Mouse (Mus musculus): Measurements from ENCODE around the gene Noxa1. TPM values are rescaled to one million over a fixed set of nuclear protein-coding genes. Genes with fewer than 3 reads are reported as not detected.

Gene Noxa1
- polyA plus RNA-seq, 1 experiment from 2014 or later = 1.7 TPM

GRCm38 (mm10) chr2:25080076-25080475, 14.9 kb downstream of the Noxa1 start, which contains the start of gene Entpd8:
Gene Entpd8 (plus strand): TSS chr2:25080304.
- Histone ChIP-seq H3K36me3 (ENCODE audit: control insufficient read depth, insufficient read depth, low read length) (no peaks in the 10 kb centered on the region), H3K9ac (ENCODE audit: low read length) (no peak within 1 kb of the TSS), H3K4me2 (ENCODE audit: low read depth, low read length) (no peak within 1 kb of the TSS), H3K4me1 (replicated peaks; ENCODE audit: control insufficient read depth, insufficient read depth, low read length) (no peaks in the 10 kb centered on the region), H3K4me3 (ENCODE audit: low read length) (no peak within 1 kb of the TSS), H3K27ac (ENCODE audit: low read length) (no peak within 1 kb of the TSS), H3K9me3 (ENCODE audit: control insufficient read depth, low read length) (no peaks in the 10 kb centered on the region), H3K27me3 (ENCODE audit: control insufficient read depth, insufficient read depth, low read depth, low read length) (no peaks in the 10 kb centered on the region)
- ATAC-seq (ENCODE audit: low read depth) = no peak
- WGBS = 52% methylated on average over 5 of the region's 5 CpGs

GRCm38 (mm10) chr2:25078967-25079366, 16.0 kb downstream of the Noxa1 start:
- Histone ChIP-seq H3K9me3 (ENCODE audit: control insufficient read depth, low read length) (no peaks in the 10 kb centered on the region), H3K4me1 (replicated peaks; ENCODE audit: control insufficient read depth, insufficient read depth, low read length) (no peaks in the 10 kb centered on the region), H3K36me3 (ENCODE audit: control insufficient read depth, insufficient read depth, low read length) (no peaks in the 10 kb centered on the region), H3K4me3 (ENCODE audit: low read length) (no peak overlapping the region), H3K9ac (ENCODE audit: low read length) (no peak overlapping the region), H3K27ac (ENCODE audit: low read length) (no peak overlapping the region), H3K27me3 (ENCODE audit: control insufficient read depth, insufficient read depth, low read depth, low read length) (no peaks in the 10 kb centered on the region), H3K4me2 (ENCODE audit: low read depth, low read length) (no peak overlapping the region)
- no peak for ATAC-seq (ENCODE audit: low read depth)
- 54% methylated on average over 1 of the region's 1 CpGs for WGBS

- no peaks in the 10 kb centered on the region for H3K9me3 ChIP-seq (ENCODE audit: control insufficient read depth, low read length)
- H3K27ac ChIP-seq (ENCODE audit: low read length) = no peak overlapping the region
- no peaks in the 10 kb centered on the region for H3K27me3 ChIP-seq (ENCODE audit: control insufficient read depth, insufficient read depth, low read depth, low read length)
- no peaks in the 10 kb centered on the region for H3K36me3 ChIP-seq (ENCODE audit: control insufficient read depth, insufficient read depth, low read length)
- no peak overlapping the region for H3K4me3 ChIP-seq (ENCODE audit: low read length)
- no peak overlapping the region for H3K4me2 ChIP-seq (ENCODE audit: low read depth, low read length)
- no peaks in the 10 kb centered on the region for H3K4me1 ChIP-seq (replicated peaks; ENCODE audit: control insufficient read depth, insufficient read depth, low read length)
- WGBS = 69% methylated on average over 4 of the region's 4 CpGs
- no peak overlapping the region for H3K9ac ChIP-seq (ENCODE audit: low read length)
- no peak for ATAC-seq (ENCODE audit: low read depth)
These were observed 19.4 kb downstream of the Noxa1 start for GRCm38 (mm10) chr2:25075506-25075905.

- no peak overlapping the region for H3K4me3 ChIP-seq (ENCODE audit: low read length)
- no peak overlapping the region for H3K9ac ChIP-seq (ENCODE audit: low read length)
- no peak overlapping the region for H3K4me2 ChIP-seq (ENCODE audit: low read depth, low read length)
- H3K36me3 ChIP-seq (ENCODE audit: control insufficient read depth, insufficient read depth, low read length) = no peaks in the 10 kb centered on the region
- no peak overlapping the region for H3K27ac ChIP-seq (ENCODE audit: low read length)
- 88% methylated on average over 4 of the region's 4 CpGs for WGBS
- no peaks in the 10 kb centered on the region for H3K27me3 ChIP-seq (ENCODE audit: control insufficient read depth, insufficient read depth, low read depth, low read length)
- ATAC-seq (ENCODE audit: low read depth) = no peak
- no peaks in the 10 kb centered on the region for H3K9me3 ChIP-seq (ENCODE audit: control insufficient read depth, low read length)
- no peaks in the 10 kb centered on the region for H3K4me1 ChIP-seq (replicated peaks; ENCODE audit: control insufficient read depth, insufficient read depth, low read length)
These were observed 22.6 kb downstream of the Noxa1 start for GRCm38 (mm10) chr2:25072398-25072797.

DNA sequence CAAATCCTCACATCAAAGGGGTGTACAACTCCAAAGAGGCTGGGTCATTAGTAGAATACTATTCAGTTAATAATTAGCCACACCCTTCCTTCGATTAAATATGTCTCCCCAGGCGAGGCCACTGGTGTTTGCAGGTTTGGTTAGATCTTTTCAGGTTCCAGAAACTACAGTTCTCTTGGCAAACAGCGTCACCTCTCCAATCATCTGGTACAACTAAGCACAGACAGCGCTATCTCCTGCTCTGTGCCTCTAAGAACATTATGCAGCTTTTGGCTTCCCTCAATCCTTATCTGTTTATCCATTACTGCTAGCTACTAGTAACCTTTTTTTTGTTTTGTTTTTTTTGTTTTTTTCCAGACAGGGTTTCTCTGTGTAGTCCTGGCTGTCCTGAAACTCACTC, 25.4 kb downstream of the Noxa1 start:
- H3K4me1 ChIP-seq (replicated peaks; ENCODE audit: control insufficient read depth, insufficient read depth, low read length) = no peaks in the 10 kb centered on the region
- H3K36me3 ChIP-seq (ENCODE audit: control insufficient read depth, insufficient read depth, low read length) = no peaks in the 10 kb centered on the region
- no peak overlapping the region for H3K4me3 ChIP-seq (ENCODE audit: low read length)
- no peak overlapping the region for H3K9ac ChIP-seq (ENCODE audit: low read length)
- H3K4me2 ChIP-seq (ENCODE audit: low read depth, low read length) = no peak overlapping the region
- H3K9me3 ChIP-seq (ENCODE audit: control insufficient read depth, low read length) = no peaks in the 10 kb centered on the region
- no peak overlapping the region for H3K27ac ChIP-seq (ENCODE audit: low read length)
- WGBS = 60% methylated on average over 4 of the region's 4 CpGs
- H3K27me3 ChIP-seq (ENCODE audit: control insufficient read depth, insufficient read depth, low read depth, low read length) = no peaks in the 10 kb centered on the region
- ATAC-seq (ENCODE audit: low read depth) = no peak

GRCm38 (mm10) chr2:25066552-25066951, 28.4 kb downstream of the Noxa1 start:
- Histone ChIP-seq H3K9me3 (ENCODE audit: control insufficient read depth, low read length) (no peaks in the 10 kb centered on the region), H3K4me3 (ENCODE audit: low read length) (no peak overlapping the region), H3K36me3 (ENCODE audit: control insufficient read depth, insufficient read depth, low read length) (no peaks in the 10 kb centered on the region), H3K27ac (ENCODE audit: low read length) (no peak overlapping the region), H3K4me2 (ENCODE audit: low read depth, low read length) (no peak overlapping the region), H3K27me3 (ENCODE audit: control insufficient read depth, insufficient read depth, low read depth, low read length) (no peaks in the 10 kb centered on the region), H3K4me1 (replicated peaks; ENCODE audit: control insufficient read depth, insufficient read depth, low read length) (no peaks in the 10 kb centered on the region), H3K9ac (ENCODE audit: low read length) (no peak overlapping the region)
- whole genome bisulfite sequencing = 83% methylated on average over 4 of the region's 4 CpGs
- no peak for ATAC-seq (ENCODE audit: low read depth)

DNA sequence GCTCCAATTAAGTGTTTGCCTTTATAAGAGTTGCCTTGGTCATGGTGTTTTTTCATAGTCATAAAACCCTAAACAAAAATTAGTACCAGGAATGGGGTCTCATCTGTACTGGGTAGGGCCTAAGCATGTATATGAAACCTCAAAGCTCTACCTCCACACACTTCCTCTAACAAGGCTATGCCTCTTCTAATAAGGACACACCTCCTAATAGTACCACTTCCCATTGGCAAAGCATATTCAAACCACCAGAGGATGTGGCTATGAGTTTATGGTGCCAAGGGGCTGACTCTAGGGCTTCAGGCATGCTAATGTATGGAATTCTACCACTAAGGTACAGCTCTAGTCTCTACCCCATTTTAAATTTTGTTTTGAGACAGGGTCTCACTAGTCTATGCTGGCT, 29.4 kb downstream of the Noxa1 start:
- H3K4me2 ChIP-seq (ENCODE audit: low read depth, low read length) = no peak overlapping the region
- no peak for ATAC-seq (ENCODE audit: low read depth)

DNA sequence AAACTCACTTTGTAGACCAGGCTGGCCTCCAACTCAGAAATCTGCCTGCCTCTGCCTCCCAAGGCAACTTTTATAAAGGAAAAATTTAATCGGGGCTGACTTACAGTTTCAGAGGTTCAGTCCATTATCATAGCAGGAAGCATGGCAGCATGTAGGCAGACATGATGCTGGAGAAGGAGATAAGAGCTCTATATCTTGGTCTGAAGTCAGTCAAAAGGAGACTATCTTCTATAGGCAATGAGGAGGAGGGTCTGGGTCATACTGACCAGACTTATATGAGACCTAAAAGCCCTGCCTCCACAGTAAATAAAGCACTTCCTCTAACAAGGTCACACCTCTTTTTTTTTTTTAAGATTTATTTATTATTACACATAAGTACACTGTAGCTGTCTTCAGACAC, 30.7 kb downstream of the Noxa1 start:
- Histone ChIP-seq H3K4me3 (ENCODE audit: low read length) (no peak overlapping the region), H3K27me3 (ENCODE audit: control insufficient read depth, insufficient read depth, low read depth, low read length) (no peaks in the 10 kb centered on the region), H3K9me3 (ENCODE audit: control insufficient read depth, low read length) (no peaks in the 10 kb centered on the region), H3K27ac (ENCODE audit: low read length) (no peak overlapping the region), H3K36me3 (ENCODE audit: control insufficient read depth, insufficient read depth, low read length) (no peaks in the 10 kb centered on the region), H3K9ac (ENCODE audit: low read length) (no peak overlapping the region), H3K4me2 (ENCODE audit: low read depth, low read length) (no peak overlapping the region), H3K4me1 (replicated peaks; ENCODE audit: control insufficient read depth, insufficient read depth, low read length) (no peaks in the 10 kb centered on the region)
- no peak for ATAC-seq (ENCODE audit: low read depth)
- 97% methylated on average over 1 of the region's 1 CpGs for WGBS

More for the DNA sequence above, 29.4 kb downstream of the Noxa1 start:
- H3K9me3 ChIP-seq (ENCODE audit: control insufficient read depth, low read length) = no peaks in the 10 kb centered on the region
- no peak overlapping the region for H3K4me3 ChIP-seq (ENCODE audit: low read length)
- no peak overlapping the region for H3K9ac ChIP-seq (ENCODE audit: low read length)
- no peaks in the 10 kb centered on the region for H3K4me1 ChIP-seq (replicated peaks; ENCODE audit: control insufficient read depth, insufficient read depth, low read length)
- no peaks in the 10 kb centered on the region for H3K36me3 ChIP-seq (ENCODE audit: control insufficient read depth, insufficient read depth, low read length)
- no peak overlapping the region for H3K27ac ChIP-seq (ENCODE audit: low read length)
- no peaks in the 10 kb centered on the region for H3K27me3 ChIP-seq (ENCODE audit: control insufficient read depth, insufficient read depth, low read depth, low read length)

- H3K9me3 ChIP-seq (ENCODE audit: control insufficient read depth, low read length) = no peaks in the 10 kb centered on the region
- H3K4me1 ChIP-seq (replicated peaks; ENCODE audit: control insufficient read depth, insufficient read depth, low read length) = no peaks in the 10 kb centered on the region
- ATAC-seq (ENCODE audit: low read depth) = no peak
- H3K36me3 ChIP-seq (ENCODE audit: control insufficient read depth, insufficient read depth, low read length) = no peaks in the 10 kb centered on the region
- no peak overlapping the region for H3K27ac ChIP-seq (ENCODE audit: low read length)
- WGBS = 89% methylated on average over 5 of the region's 5 CpGs
- no peaks in the 10 kb centered on the region for H3K27me3 ChIP-seq (ENCODE audit: control insufficient read depth, insufficient read depth, low read depth, low read length)
- H3K4me2 ChIP-seq (ENCODE audit: low read depth, low read length) = no peak overlapping the region
- no peak overlapping the region for H3K4me3 ChIP-seq (ENCODE audit: low read length)
- H3K9ac ChIP-seq (ENCODE audit: low read length) = no peak overlapping the region
These were observed 31.4 kb downstream of the Noxa1 start for GRCm38 (mm10) chr2:25063523-25063922.

GRCm38 (mm10) chr2:25058926-25059325, 36.0 kb downstream of the Noxa1 start:
- no peak overlapping the region for H3K4me3 ChIP-seq (ENCODE audit: low read length)
- no peak overlapping the region for H3K27ac ChIP-seq (ENCODE audit: low read length)
- H3K9me3 ChIP-seq (ENCODE audit: control insufficient read depth, low read length) = no peaks in the 10 kb centered on the region
- WGBS = 93% methylated on average over 7 of the region's 7 CpGs
- H3K4me1 ChIP-seq (replicated peaks; ENCODE audit: control insufficient read depth, insufficient read depth, low read length) = peaks cover 10% of the 10 kb centered on the region
- H3K36me3 ChIP-seq (ENCODE audit: control insufficient read depth, insufficient read depth, low read length) = no peaks in the 10 kb centered on the region; the same call in 1 of the 2 replicates
- no peak for ATAC-seq (ENCODE audit: low read depth)
- no peak overlapping the region for H3K4me2 ChIP-seq (ENCODE audit: low read depth, low read length)
- no peaks in the 10 kb centered on the region for H3K27me3 ChIP-seq (ENCODE audit: control insufficient read depth, insufficient read depth, low read depth, low read length)
- no peak overlapping the region for H3K9ac ChIP-seq (ENCODE audit: low read length)
